Mouse (Mus musculus) limb, embryonic 13.5 days (tissue): ENCODE results near the gene Zbtb16. TPM values are rescaled to one million over a fixed set of nuclear protein-coding genes. Genes with fewer than 3 reads are reported as not detected.

ENCODE experiments used
- ATAC-seq: fragments of 200-750 bp; cut with Nextera tagmentation; 2 replicates; pipeline ENCODE4 v1.8.0; 2017; ENCODE audit warnings: low read depth, moderate number of reproducible peaks, moderate TSS enrichment; ENCODE audit not compliant: low FRiP score
- H3K27ac ChIP-seq: fragments of 300-500 bp; sonication (generic); 2 replicates; pipeline ENCODE4 v1.5.1; 2015; ENCODE audit warnings: inconsistent platforms, mild to moderate bottlenecking, moderate library complexity
- H3K27me3 ChIP-seq: fragments of 300-500 bp; sonication (generic); 2 replicates; pipeline ENCODE4 v1.6.1; 2015; ENCODE audit warnings: mild to moderate bottlenecking, inconsistent platforms
- H3K36me3 ChIP-seq: fragments of 300-500 bp; sonication (generic); 2 replicates; pipeline ENCODE4 v1.6.1; 2015; ENCODE audit warnings: inconsistent platforms, mild to moderate bottlenecking, moderate library complexity
- H3K4me1 ChIP-seq: fragments of 300-500 bp; sonication (generic); 2 replicates; pipeline ENCODE4 v1.6.1; 2015; ENCODE audit warnings: inconsistent platforms
- H3K4me2 ChIP-seq: fragments of 300-500 bp; sonication (generic); replicated peaks from 2 replicates; pipeline ENCODE4 v1.6.1; 2015; ENCODE audit warnings: inconsistent platforms, mild to moderate bottlenecking, moderate library complexity
- H3K4me3 ChIP-seq: fragments of 300-500 bp; sonication (generic); 2 replicates; pipeline ENCODE4 v1.5.1; 2015; ENCODE audit warnings: moderate library complexity, mild to moderate bottlenecking, inconsistent platforms
- H3K9ac ChIP-seq: fragments of 300-500 bp; sonication (generic); 2 replicates; pipeline ENCODE4 v1.6.1; 2015; ENCODE audit warnings: mild to moderate bottlenecking, inconsistent platforms
- H3K9me3 ChIP-seq: fragments of 300-500 bp; sonication (generic); 2 replicates; pipeline ENCODE4 v1.6.1; 2016; ENCODE audit warnings: inconsistent platforms
- WGBS: fragments of 180-500 bp; shearing (Covaris S2); methylation state at CpG from one replicate; pipeline ENCODE4 v1.1.7; 2015; 5-methylcytosine and 5-hydroxymethylcytosine counted together
- polyA plus RNA-seq: library from polyadenylated mRNA; unstranded; fragments of >200 nt; fragmentation: Nextera tagmentation; extraction: Ambion mirVana; gene quantifications from 2 replicates; pipeline ENCODE4 v1.2.1, GENCODE M21; 2015

Gene Zbtb16
- polyA plus RNA-seq, 1 experiment from 2014 or later, result 1.1 TPM

DNA sequence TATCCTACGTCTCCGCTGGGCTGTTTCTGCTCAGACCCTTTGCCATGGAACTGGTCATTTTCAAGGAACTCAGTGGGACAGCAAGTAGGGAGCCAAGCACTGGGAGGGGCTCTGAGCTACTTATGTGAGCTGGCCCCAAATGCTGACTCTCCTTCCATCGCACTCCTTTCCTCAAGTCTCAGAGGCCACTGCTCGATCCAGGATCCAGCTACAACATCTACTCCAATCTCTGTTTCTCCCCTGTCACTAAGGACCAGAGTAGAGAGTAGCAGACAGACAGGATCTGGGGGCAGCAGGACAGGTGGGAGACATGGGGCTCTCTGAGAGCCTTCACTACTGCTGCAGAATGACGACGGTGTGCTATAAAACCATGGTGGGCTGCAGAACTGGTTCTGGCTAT lies 91.6 kb downstream of the Zbtb16 start:
- 84% methylated on average over 6 of the region's 6 CpGs for WGBS
- Histone ChIP-seq H3K4me1 (peaks cover 23% of the 10 kb centered on the region), H3K9me3 (0 out of 2 replicates have a peak, but pooled peaks cover 3% of the 10 kb centered on the region), H3K9ac (no peak overlapping the region), H3K27me3 (peaks cover 33% of the 10 kb centered on the region), H3K27ac (no peak overlapping the region), H3K4me2 (no peak overlapping the region), H3K4me3 (no peak overlapping the region), H3K36me3 (no peaks in the 10 kb centered on the region)
- no peak for ATAC-seq

DNA sequence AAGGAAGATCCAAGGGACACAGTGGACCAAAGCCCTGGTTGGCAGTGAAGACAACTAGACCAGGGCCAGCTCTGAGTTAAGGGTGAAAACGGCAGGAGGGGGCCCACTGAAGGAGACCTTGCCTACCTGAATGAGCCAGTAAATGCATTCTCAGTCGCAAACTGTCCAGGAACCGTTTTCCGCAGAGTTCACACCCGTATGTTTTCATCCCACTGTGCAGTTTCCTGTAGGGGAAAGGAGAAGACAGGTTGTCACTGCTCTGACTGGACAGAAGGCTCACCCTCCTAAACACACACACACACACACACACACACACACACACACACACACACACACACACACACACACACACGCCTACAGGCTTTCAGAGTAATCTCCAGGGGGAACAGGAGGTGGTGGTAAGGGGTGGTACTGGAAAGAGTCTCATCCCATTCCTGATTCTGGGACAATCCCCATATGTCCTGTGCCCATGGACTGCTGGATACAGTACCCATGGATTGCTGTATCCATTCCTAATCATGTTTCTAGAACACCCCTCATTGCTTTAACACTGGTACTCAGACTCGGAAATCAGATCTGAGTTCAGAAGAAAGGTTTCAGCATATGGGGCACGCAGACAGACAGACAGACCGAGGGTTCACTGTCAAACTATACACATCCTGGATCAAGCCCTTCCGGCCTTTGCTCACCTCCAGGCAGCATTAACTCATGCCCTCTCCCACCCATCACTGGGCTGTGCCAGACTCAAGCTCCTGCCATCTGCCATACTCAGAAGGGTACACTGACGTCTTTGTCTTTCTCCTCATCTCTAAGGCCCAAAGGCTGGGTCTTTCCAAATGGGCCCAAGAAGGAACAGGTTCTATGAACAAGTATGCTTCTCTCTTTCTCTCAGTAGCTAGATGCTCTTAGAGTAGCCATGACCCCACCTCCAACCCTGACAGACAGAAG lies 92.4 kb downstream of the Zbtb16 start:
- Histone ChIP-seq H3K27ac (no peak overlapping the region), H3K36me3 (no peaks in the 10 kb centered on the region), H3K27me3 (peaks cover 36% of the 10 kb centered on the region), H3K4me1 (peaks cover 32% of the 10 kb centered on the region), H3K4me3 (no peak overlapping the region), H3K4me2 (no peak overlapping the region), H3K9ac (no peak overlapping the region), H3K9me3 (0 out of 2 replicates have a peak, but pooled peaks cover 1% of the 10 kb centered on the region)
- 87% methylated on average over 11 of the region's 11 CpGs for WGBS
- ATAC-seq, result no peak

DNA sequence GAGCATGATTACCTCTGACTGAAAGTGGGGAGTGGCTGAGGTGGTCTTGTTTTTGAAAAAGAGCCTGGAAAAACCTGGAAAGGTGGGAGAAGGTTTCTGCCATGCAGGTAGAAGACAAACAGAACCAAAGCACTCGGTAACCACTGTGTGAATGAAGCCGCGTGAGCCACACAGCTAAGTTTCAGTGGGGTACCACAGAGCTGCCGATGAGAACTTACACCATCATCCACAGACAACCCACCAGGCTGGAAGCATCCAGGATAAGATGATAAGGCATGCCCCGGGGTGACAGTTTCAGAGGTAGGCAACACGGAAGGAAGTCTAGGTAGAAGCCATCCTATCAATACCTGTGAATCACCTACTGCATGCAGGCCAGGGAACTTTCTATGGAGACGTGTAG lies 93.9 kb downstream of the Zbtb16 start:
- Histone ChIP-seq H3K4me1 (peaks cover 45% of the 10 kb centered on the region), H3K4me2 (no peak overlapping the region), H3K27ac (no peak overlapping the region), H3K9ac (no peak overlapping the region), H3K36me3 (no peaks in the 10 kb centered on the region), H3K27me3 (peaks cover 40% of the 10 kb centered on the region), H3K4me3 (no peak overlapping the region), H3K9me3 (no peaks in the 10 kb centered on the region)
- WGBS, result 93% methylated on average over 7 of the region's 7 CpGs
- ATAC-seq, result no peak

DNA sequence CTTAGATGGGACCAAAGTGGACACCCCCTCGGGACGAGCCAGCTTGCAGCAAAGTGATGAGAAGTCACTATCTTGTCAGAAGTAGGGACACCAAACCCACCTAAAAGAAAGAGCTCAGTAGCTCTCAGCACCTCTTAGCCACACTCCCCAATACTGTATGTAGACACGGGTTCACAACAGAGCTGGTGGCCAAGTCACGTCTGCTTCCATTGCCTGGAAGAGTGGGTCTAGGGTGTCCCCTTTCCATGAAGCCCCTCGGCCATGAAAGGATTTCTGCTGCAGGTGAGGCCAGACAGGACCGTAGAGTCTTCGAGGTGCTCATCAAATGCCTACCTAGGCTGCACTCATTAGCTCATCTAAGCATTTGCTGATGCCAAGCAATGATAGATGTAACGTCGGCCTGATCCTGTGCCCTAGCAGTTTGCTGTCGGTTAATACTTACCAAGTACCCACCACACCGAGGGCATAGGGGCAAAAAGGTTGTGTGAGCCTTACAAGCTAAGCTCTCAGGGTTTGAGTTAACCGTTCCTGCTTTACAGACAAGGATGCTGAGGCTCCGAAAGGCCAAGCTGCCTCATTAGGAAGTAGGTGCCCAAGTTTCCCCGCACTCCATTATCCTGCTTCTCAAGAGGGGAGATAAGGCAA lies 94.5 kb downstream of the Zbtb16 start:
- Histone ChIP-seq H3K4me2 (no peak overlapping the region), H3K4me3 (no peak overlapping the region), H3K27me3 (peaks cover 40% of the 10 kb centered on the region), H3K9ac (no peak overlapping the region), H3K27ac (no peak overlapping the region), H3K4me1 (peaks cover 51% of the 10 kb centered on the region), H3K36me3 (no peaks in the 10 kb centered on the region), H3K9me3 (no peaks in the 10 kb centered on the region)
- ATAC-seq, result no peak
- WGBS, result 93% methylated on average over 14 of the region's 14 CpGs

DNA sequence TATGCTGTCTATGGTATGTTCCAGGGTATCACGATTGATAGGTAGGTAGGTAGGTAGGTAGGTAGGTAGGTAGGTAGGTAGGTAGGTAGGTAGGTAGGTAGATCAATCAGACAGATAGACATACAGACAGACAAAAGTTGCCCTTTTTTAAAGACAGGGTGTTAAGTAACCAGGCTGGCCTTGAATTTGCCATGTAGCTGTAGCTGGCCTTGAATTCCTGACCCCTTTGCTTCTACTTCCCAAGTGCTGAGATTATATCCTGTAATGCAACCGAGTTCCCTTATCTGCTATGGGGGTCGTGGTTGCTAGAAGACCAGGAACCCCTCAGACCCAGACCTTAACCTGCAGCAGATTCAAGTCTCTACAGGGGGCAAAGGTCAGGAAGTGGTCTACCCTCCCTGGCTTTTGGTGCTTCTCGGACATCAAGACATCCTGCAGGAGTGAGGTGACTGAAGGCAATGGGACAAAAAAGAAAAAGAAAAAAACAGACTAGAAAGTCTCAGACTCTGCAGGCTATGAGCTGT lies 95.2 kb downstream of the Zbtb16 start:
- Histone ChIP-seq H3K27me3 (peaks cover 42% of the 10 kb centered on the region), H3K4me3 (no peak overlapping the region), H3K4me2 (peak overlapping the region; percentile 47), H3K27ac (no peak overlapping the region), H3K36me3 (no peaks in the 10 kb centered on the region), H3K9me3 (no peaks in the 10 kb centered on the region), H3K9ac (no peak overlapping the region), H3K4me1 (peaks cover 58% of the 10 kb centered on the region)
- ATAC-seq, result no peak
- WGBS, result 70% methylated on average over 4 of the region's 4 CpGs

DNA sequence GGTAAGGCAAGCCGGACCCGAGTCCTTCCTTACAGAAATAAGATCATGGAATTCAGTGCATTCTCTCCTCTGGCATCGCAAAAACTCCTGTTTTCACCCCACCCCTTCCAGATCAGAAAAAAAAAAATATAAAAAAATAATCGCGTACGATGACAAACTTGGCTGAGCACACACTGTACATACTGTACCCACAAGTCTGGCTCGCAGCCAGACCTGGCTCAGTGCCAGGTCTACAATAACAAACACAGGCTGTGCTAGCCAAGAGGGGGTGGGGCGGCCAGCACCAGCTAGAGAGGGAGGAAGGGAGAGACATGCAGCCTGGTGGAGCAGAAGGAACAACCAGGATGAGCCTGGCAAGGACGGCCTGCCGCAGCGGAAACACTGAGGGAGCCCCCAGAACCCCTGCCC lies 95.9 kb downstream of the Zbtb16 start:
- H3K9ac ChIP-seq, result no peak overlapping the region
- no peaks in the 10 kb centered on the region for H3K36me3 ChIP-seq
- H3K4me2 ChIP-seq, result peak overlapping the region; percentile 47
- H3K27ac ChIP-seq, result peak overlapping the region; percentile 29; the same call in 1 of the 2 replicates
- H3K4me3 ChIP-seq, result no peak overlapping the region
- peaks cover 65% of the 10 kb centered on the region for H3K4me1 ChIP-seq
- WGBS, result 18% methylated on average over 11 of the region's 11 CpGs
- H3K27me3 ChIP-seq, result peaks cover 49% of the 10 kb centered on the region
- no peaks in the 10 kb centered on the region for H3K9me3 ChIP-seq
- peak; percentile 90 for ATAC-seq

DNA sequence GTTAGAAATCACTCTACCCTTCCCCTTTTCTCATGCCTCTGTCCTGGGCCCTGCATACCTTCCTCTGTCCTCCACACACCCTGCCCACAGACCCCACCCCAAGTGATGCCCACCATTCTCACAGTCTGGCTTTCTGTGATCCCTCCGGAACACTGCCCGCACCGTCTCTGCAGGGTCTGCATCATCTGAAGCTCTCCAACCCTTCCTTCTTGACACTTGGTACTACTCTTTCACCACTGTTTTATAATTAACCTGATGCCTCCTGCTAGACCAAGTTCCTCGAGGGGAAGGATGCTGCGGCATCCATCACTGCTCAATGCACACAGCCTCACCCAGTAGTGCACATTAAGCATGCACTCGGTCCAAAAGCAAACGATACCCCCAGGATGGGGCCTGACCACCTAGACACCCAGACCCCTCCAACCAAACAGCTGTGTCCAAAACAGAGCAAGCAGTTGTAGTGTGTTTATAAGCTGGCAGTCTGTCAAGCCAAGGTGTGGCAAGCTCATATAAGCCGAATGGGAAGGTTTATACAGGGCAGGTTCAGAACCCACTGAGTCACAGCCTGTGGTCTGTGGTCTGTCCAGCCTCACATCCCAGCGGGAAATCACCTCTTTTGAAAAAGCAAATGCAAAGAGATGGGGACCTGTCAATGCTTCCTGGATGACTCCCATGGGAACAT lies 97.1 kb downstream of the Zbtb16 start:
- Histone ChIP-seq H3K4me1 (peaks cover 64% of the 10 kb centered on the region), H3K36me3 (no peaks in the 10 kb centered on the region), H3K9ac (no peak overlapping the region), H3K4me2 (no peak overlapping the region), H3K9me3 (no peaks in the 10 kb centered on the region), H3K4me3 (no peak overlapping the region), H3K27ac (no peak overlapping the region), H3K27me3 (peaks cover 49% of the 10 kb centered on the region)
- no peak for ATAC-seq
- WGBS, result 70% methylated on average over 9 of the region's 9 CpGs

DNA sequence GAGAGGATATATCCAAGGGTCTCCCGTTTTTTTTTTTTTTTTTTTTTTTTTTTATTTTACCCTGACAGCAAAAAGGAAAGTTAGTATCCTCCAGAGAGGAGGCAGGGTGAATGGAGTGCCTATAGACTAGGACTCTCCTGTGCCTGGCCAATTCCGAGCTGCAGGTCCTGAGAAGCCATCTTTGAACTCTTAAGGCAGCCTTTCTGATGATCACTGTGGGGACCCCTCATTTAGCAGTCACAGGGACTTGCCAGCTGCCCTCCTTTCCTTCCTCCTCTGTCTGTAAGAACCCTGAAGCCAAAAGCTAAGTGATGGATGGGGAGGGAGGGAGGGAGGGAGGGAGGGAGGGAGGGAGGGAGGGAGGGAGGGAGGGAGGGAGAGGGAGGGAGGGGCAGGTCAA lies 98.1 kb downstream of the Zbtb16 start:
- H3K27ac ChIP-seq, result peak overlapping the region; percentile 63; the same call in 1 of the 2 replicates
- peaks cover 47% of the 10 kb centered on the region for H3K27me3 ChIP-seq
- no peaks in the 10 kb centered on the region for H3K9me3 ChIP-seq
- H3K36me3 ChIP-seq, result no peaks in the 10 kb centered on the region
- peak overlapping the region; percentile 56 for H3K4me2 ChIP-seq
- peak overlapping the region; percentile 11; the same call in 1 of the 2 replicates for H3K4me3 ChIP-seq
- peaks cover 73% of the 10 kb centered on the region for H3K4me1 ChIP-seq
- no peak for ATAC-seq
- 16% methylated on average over 2 of the region's 2 CpGs for WGBS
- H3K9ac ChIP-seq, result no peak overlapping the region

DNA sequence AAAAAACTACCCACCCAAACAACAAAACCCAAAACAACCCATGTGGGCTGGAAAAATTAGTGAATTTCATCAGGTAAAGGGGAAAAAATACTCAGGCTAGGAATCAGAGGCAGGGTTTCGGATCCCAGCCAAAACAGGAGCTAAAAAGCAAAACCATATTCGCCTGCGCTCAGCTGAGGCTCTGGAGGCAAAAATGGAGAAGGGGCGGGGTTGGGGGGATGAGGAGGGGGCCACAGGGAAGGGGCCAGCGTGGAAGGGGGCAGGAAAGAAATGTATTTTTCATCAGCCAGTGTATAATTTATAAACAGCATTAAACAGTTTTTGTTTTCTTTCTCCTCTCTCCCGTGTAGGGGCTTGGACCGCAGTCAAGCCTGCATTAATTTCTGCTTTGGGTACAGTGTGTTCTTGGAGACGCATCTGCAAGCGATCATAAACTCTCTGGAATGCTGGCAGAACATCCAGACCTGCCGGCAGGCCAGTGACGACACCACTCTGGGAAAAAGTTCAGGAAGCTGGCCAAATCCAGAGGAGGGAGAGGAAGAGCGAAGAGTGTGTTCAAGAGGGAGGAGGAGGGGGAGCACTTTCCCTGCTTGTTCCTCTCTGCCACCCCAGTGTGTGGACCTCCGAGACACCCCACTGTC lies 98.7 kb downstream of the Zbtb16 start:
- Histone ChIP-seq H3K36me3 (no peaks in the 10 kb centered on the region), H3K4me1 (peaks cover 76% of the 10 kb centered on the region), H3K27ac (peak overlapping the region; percentile 63; the same call in 1 of the 2 replicates), H3K4me2 (peak overlapping the region; percentile 56), H3K9ac (no peak overlapping the region), H3K4me3 (peak overlapping the region; percentile 11), H3K27me3 (peaks cover 48% of the 10 kb centered on the region), H3K9me3 (no peaks in the 10 kb centered on the region)
- ATAC-seq, result peak; percentile 79
- 12% methylated on average over 13 of the region's 13 CpGs for WGBS

DNA sequence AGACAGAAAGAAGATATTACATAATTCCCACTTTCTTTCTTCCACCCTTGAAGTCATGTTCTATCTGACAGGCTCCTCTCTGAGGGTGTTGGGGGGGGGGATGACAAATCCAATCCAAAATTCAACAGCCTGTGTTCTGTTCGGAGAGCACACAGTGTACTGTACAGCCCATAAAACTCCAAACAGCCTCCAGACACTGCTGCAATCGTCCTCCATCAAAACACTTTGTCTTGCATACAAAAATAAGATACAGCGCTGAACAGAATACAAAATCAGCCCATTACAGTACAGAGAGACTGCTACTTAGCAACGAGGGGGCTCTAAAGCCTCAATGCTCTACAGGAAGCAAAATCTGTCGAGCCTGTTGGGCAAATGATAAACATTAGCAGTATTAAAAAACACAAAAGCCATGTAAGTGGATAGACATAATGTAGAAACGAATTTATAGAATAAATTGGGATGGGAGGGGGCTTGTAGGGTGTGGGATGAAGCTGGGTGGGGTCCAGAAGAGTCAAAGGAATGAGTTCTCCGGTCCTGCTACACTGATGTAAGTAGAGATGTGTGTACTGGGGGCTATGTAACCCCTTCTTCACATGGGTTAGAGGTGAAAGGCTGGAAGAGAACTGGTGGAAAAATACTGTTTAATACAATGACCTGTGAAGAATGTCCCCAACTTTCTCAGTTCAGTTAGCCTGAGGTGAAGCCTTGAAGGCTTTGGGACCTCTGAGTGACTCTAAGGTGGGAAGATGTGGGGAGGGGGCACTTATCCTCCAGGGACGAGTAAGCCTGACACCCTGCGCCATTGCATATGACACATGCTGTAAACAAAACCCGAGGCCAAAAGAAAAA lies 99.4 kb downstream of the Zbtb16 start:
- Histone ChIP-seq H3K36me3 (no peaks in the 10 kb centered on the region), H3K9me3 (no peaks in the 10 kb centered on the region), H3K4me1 (peaks cover 76% of the 10 kb centered on the region), H3K4me2 (peak overlapping the region; percentile 56), H3K4me3 (peak overlapping the region; percentile 11), H3K27ac (peak overlapping the region; percentile 63; the same call in 1 of the 2 replicates), H3K27me3 (peaks cover 48% of the 10 kb centered on the region), H3K9ac (no peak overlapping the region; the same call in 1 of the 2 replicates)
- ATAC-seq, result no peak
- WGBS, result 40% methylated on average over 10 of the region's 10 CpGs
